Mouse (Mus musculus): Measurements from ENCODE around the gene Hoxc12. TPM values are rescaled to one million over a fixed set of nuclear protein-coding genes. Genes with fewer than 3 reads are reported as not detected.

Gene Hoxc12
- not detected for polyA plus RNA-seq (2017; shearing (Covaris generic))

DNA sequence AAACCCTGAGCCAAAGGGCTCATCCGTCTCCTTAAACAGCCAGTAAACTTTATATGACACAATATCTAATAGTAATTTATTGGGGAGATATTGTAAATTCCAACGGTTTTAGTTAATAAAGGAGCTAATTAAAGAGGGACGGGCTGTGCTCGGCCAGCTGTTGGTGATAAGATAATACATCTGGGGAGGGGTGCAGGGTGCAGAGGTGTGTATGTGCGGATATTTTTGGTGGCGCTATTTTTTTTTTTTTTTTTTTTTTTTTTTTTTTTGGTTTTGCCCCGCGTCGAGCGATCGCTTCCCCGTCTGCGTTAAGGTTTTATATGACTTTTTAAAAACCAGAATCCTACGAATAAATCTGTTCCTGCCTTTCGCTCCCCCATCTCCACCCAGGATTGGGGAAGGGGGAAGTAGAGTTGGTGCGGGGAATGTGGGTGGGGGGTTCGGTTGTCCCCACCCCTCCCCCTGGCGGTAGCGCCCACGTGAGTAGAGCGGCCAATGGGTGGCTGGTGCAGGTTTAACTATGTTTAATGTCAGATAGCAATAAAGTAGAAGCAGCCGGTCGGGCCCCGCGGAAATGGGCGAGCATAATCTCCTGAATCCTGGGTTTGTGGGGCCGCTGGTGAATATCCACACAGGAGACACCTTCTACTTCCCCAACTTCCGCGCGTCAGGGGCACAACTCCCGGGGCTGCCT, at the start of gene Hoxc12:
Hoxc12 (plus strand) TSS at position 479 of the 694 bp plus-strand sequence.
- no peak for ATAC-seq

DNA sequence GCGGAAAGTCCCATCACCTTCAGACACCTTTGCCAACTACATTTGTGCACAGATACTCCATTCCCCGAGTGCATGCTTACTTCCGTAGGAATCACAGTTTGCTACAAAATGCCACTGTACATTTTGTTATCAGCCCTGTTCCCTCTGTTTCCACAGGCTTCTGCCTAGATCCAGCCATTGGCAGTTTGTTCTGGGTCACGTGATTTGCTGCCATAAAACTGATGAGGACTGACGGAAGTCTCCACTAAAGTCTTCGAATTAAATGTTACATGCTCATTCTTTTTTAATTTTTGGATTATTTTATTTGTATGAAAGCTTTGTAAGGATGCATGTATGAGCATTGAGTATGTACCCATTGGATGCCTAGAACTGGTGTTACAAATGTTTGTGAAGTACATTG, 41.4 kb upstream of the Hoxc12 start:
- ATAC-seq, result no peak

GRCm38 (mm10) chr15:102904946-102905345, 31.6 kb upstream of the Hoxc12 start:
- no peak for ATAC-seq

DNA sequence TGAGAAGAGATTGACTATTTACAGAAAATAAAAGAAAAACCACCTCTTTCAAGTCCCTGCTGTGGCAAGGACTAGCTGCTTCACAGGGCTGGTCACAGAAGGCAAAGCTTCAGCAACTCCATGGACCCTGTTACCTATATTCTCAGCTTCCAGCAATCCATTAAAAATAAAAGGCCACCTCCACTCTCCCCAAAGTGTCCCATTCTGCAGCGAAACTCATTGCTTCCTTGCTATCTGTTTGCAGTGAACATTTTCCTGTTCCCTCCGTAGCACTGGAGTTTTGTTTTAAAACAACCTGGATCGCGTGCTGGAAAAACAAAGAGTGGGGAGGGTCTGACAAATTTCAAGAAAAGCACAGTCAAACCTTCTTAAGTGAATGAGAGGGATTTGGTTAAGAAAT, 27.0 kb upstream of the Hoxc12 start:
- no peak for ATAC-seq

GRCm38 (mm10) chr15:102910038-102910437, 26.5 kb upstream of the Hoxc12 start:
- ATAC-seq, result no peak

- no peak for ATAC-seq
These were observed 26.0 kb upstream of the Hoxc12 start for GRCm38 (mm10) chr15:102910496-102911095.

DNA sequence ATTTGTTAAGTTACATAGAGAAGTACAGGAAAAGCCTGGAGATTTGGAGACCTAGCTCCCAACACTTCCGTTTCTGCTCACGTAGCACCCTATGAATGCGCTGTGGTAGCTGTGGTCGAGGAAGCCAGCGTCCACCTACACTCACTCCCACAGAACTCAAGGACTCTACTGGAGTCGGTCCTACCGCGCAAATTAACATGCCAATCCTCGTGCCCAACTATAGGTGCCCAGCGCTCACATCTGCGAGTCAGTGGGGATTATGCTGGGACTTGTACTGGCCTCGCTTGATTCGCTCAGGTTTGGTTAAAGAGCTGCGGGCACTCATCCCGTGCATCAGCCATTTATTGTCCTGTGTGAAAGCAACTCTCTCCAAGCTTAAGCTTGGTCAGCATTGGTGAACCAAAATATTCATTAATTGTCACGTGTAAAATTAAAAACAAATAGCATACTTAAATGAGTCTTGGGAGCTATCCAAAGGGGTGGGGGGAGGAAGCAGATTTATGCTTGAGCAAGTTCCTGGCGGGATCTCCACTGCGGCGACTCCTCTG, 23.4 kb upstream of the Hoxc12 start:
- no peak for ATAC-seq

GRCm38 (mm10) chr15:102917972-102918572, 18.5 kb upstream of the Hoxc12 start:
- no peak for ATAC-seq

GRCm38 (mm10) chr15:102918611-102919265, 17.8 kb upstream of the Hoxc12 start:
- no peak for ATAC-seq

DNA sequence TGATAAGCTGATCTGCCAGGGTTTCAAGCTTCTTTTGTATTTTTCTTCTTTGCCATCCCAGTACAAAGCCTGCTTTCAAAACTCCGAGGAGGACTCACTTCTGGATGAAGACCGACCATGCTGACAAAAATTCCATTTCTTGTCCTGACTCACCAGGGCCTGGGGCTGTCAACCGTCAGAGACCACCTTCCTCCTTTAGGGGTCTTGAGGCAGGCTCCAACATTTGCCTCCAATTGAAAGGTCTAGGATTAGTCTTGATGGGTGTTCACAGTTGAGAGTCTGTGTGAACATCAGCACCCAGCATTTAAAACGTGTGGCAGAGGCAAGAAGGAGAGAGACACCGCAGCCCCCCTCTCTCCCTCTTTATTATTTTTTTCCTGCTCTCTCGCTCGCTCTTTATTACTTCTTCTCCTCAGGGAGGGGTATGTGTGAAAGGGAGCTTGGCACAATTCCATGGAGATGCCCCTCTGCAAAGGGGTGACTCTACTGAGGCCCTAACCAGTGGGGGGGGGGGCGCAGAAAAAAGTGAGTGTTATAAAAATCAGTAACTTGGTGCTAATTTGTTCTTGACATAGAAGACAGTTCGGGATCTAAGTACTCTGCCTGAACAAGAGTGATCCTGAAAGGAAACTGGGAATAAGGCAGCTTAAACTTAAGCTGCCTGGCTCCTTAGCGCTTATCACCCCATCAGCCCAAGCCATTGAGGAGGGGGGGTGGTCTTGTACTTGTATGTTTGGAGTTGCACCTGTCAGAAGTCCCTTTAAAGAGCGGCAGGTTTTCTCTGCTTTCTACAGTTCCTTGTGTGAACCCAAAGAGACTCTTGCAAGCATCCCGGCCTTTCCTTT, 17.0 kb upstream of the Hoxc12 start:
- ATAC-seq, result no peak

DNA sequence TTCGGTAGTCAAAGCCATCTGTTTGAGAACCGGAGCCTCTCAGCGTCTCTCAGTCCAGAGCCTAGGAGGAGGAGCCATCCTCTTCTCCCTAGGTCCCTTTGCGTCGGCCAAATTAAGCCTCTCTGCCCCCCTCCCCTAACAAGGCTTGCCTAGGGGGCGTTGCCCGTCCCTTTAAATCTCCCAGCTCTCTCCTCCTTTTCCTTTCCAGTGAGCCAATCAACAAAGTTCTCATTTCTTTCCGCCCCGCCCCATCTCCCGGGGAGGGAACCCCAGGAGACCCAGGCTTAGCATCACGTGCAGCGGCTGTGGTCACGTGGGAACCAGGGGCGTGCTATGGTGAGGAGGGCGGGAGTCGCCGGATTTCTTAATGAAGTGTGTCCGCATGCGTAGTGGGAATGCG, 15.9 kb upstream of the Hoxc12 start:
- no peak for ATAC-seq

GRCm38 (mm10) chr15:102921053-102922011, 15.2 kb upstream of the Hoxc12 start, which contains the start of gene Hoxc13:
Gene Hoxc13 (plus strand): TSS chr15:102921103.
- no peak for ATAC-seq

DNA sequence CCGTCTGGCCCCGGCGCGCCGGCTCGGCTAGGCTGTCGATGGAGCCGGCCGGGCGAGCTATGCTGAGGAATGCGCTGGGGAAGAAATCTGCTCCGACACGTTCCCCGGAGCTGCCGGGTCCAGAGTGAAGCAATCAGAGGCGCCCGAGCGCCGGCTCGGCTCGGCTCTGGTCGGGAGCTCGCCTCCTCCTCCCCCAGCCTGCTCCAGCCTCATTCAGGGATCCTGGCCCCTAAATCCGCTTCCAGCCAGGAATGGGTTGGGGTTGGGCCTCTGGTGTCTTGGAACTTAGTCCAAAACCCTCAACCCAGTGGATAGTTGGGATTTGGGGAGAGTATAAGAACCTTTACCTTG, 14.6 kb upstream of the Hoxc12 start:
- no peak for ATAC-seq

- no peak for ATAC-seq
These were observed 13.7 kb upstream of the Hoxc12 start for GRCm38 (mm10) chr15:102922636-102923500.

DNA sequence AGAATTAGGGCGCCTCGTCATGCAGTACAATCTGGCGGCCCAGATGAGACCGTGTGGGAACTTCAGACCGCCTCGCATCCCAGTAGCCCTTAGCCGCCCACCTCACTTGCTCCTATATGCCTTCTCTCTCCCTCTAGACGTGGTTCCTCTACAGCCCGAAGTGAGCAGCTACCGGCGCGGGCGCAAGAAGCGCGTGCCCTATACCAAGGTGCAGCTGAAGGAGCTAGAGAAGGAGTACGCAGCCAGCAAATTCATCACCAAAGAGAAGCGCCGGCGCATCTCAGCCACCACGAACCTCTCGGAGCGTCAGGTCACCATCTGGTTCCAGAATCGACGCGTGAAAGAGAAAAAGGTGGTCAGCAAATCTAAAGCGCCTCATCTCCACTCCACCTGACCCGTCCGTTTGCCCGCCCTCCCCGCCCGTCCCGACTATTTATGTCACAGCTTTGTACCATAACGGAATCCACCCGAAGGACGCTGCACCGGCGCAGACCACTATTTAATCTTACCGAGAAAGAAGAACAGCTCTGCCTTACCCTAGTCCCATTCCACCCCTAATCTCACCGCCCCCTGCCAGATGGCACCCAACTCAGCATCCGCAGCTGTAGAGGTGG, 9.4 kb upstream of the Hoxc12 start:
- no peak for ATAC-seq

DNA sequence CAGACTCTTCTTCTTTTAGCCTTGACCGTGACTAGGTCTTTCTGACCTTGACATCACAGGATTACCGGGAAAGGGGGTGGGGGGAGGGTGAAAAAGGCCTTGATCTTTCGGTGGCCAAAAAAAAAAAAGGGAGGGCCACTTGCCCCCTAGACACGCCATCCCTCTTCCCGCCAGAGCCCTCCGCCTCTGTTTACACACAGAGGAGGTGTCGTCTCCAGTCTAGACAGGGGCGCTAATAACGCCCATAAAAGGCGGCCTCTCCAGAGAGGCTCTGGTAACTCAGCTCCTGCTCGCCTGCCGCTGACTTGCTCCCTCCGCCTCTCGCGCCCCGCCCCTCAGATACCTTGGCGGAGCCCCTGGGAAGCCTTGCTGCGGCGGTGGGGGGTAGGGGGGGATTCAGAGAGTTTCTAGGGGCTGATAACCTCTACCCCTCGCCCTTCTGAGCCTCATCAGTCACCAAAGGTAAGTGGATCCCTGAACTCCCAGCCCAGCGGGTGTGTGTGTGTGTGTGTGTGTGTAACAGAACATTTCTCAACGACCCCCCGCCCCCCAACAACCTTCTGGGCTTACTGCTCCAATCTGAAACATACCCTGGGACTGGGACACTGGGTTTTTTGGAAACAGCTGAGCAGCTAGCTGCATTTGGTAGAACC, 4.7 kb upstream of the Hoxc12 start:
- ATAC-seq, result no peak

- ATAC-seq, result no peak
These were observed 2.1 kb upstream of the Hoxc12 start for GRCm38 (mm10) chr15:102934438-102934837.

GRCm38 (mm10) chr15:102934897-102935296, 1.7 kb upstream of the Hoxc12 start:
- no peak for ATAC-seq

- no peak for ATAC-seq
These were observed 594 bp downstream of the Hoxc12 start for GRCm38 (mm10) chr15:102937036-102937666.
